Mouse (Mus musculus) forebrain, embryonic 14.5 days (tissue): ENCODE data around the gene Acad10. TPM values are rescaled to one million over a fixed set of nuclear protein-coding genes. Genes with fewer than 3 reads are reported as not detected.
"Not testable (repeated sequence)": the region's sequence is repeated elsewhere in the genome, so short reads cannot be mapped to it uniquely, and the experiment has no call there.

Experiments
- ATAC-seq: fragments of 200-750 bp; cut with Nextera tagmentation; 2 replicates; pipeline ENCODE4 v1.8.0; 2017; ENCODE audit warnings: mild to moderate bottlenecking, moderate library complexity
- DNase-seq: peaks from one replicate; pipeline ENCODE4 v3.0.0-alpha.2; 2015; ENCODE audit warnings: low spot score
- H3K27ac ChIP-seq: fragments of 300-500 bp; sonication (generic); 2 replicates; pipeline ENCODE4 v1.5.1; 2014; ENCODE audit warnings: low read depth, mild to moderate bottlenecking, control low read depth, low read length, moderate library complexity
- H3K27me3 ChIP-seq: fragments of 300-500 bp; sonication (generic); replicated peaks from 2 replicates; pipeline ENCODE4 v1.6.1; 2014; ENCODE audit warnings: low read length, control low read depth, mixed read lengths; ENCODE audit not compliant: control insufficient read depth, insufficient read depth
- H3K36me3 ChIP-seq: fragments of 300-500 bp; sonication (generic); 2 replicates; pipeline ENCODE4 v1.6.1; 2014; ENCODE audit warnings: low read length, control low read depth; ENCODE audit not compliant: control insufficient read depth, insufficient read depth
- H3K4me1 ChIP-seq: fragments of 300-500 bp; sonication (generic); 2 replicates; pipeline ENCODE4 v1.6.1; 2014; ENCODE audit warnings: antibody characterized with exemption, low read length, control low read depth; ENCODE audit not compliant: control insufficient read depth, insufficient read depth
- H3K4me2 ChIP-seq: fragments of 300-500 bp; sonication (generic); 2 replicates; pipeline ENCODE4 v1.6.1; 2014; ENCODE audit warnings: mild to moderate bottlenecking, control low read depth, low read length
- H3K4me3 ChIP-seq: fragments of 300-500 bp; sonication (generic); 2 replicates; pipeline ENCODE4 v1.5.1; 2014; ENCODE audit warnings: low read depth, low read length, control low read depth
- H3K9ac ChIP-seq: fragments of 300-500 bp; sonication (generic); 2 replicates; pipeline ENCODE4 v1.6.1; 2014; ENCODE audit warnings: mild to moderate bottlenecking, low read length, control low read depth, moderate library complexity
- H3K9me3 ChIP-seq: fragments of 300-500 bp; sonication (generic); replicated peaks from 2 replicates; pipeline ENCODE4 v1.6.1; 2016; ENCODE audit warnings: low read length, control low read depth, mixed read lengths; ENCODE audit not compliant: control insufficient read depth
- WGBS: fragments of 180-500 bp; shearing (Covaris S2); extraction: QIAGEN DNeasy Blood & Tissue Kit; methylation state at CpG from one replicate; pipeline ENCODE4 v1.1.7; 2014; 5-methylcytosine and 5-hydroxymethylcytosine counted together
- polyA plus RNA-seq: library from polyadenylated mRNA; unstranded; fragments of >200 nt; fragmentation: Nextera tagmentation; extraction: Ambion mirVana; gene quantifications from 2 replicates; pipeline ENCODE4 v1.2.1, GENCODE M21; 2014

Gene Acad10
- polyA plus RNA-seq, 1 experiment from 2014 or later = 1.1 TPM

DNA sequence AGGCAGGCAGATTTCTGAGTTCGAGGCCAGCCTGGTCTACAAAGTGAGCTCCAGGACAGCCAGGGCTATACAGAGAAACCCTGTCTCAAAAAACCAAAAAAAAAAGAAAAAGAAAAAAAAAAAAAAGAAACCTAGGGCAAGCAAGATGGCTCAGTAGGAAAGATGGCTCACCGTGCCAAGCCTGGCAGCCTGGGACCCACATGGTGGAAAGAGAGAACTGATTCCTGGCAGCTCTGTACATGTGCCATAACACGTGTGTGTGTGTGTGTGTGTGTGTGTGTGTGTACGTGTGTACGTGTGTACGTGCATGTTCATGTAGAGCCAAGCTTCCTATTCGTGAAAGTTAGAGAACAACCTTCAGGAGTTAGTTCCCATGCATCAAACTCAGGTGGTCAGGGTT is 31.1 kb upstream of the Acad10 start:
- ATAC-seq = peak; percentile 32; the same call in 1 of the 2 replicates
- not testable (repeated sequence) for H3K27ac ChIP-seq, H3K27me3 ChIP-seq, H3K4me3 ChIP-seq, H3K4me2 ChIP-seq, H3K4me1 ChIP-seq, H3K9me3 ChIP-seq, H3K9ac ChIP-seq
- DNase-seq = peak; percentile 77
- peaks cover 12% of the 10 kb centered on the region for H3K36me3 ChIP-seq
- WGBS = 79% methylated on average over 7 of the region's 7 CpGs

DNA sequence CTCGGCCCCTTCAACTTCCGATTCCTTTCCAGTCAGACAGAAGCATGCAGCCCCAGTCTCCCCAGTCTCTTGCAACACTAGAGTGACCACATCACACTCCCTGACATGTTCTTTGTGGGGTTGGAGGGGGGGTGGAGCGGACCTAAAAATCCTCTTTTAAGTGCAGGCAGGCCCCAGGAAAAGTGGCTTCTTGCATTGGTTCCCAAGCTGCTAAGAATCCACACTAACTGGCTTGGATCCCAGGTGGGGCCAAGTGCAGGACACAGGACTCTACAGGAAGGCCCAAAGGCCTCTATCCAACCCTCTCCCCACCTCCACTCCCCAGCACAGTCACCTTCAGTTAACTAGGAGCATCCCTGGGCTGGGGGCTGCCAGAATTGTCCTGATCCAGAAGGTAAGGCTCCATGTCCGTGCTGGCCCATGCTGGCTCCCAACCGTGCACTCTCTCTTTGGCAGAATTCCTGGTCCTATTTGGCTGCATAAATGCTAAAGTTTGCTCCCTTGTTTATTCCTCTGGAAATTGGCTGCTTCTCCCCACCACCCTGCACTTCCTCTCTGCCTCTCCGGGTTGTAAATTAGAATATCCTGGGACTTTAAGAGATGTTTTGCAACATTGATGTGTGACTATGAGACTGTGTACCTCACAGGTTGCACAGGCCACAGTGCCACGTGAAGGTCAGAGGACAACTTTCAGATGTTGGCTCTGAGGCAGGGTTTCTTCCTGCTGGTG is 30.3 kb upstream of the Acad10 start:
- no peaks in the 10 kb centered on the region for H3K4me1 ChIP-seq
- H3K4me2 ChIP-seq = no peak overlapping the region
- H3K27me3 ChIP-seq = no peaks in the 10 kb centered on the region
- no peak overlapping the region for H3K9ac ChIP-seq
- no peaks in the 10 kb centered on the region for H3K9me3 ChIP-seq
- WGBS = 74% methylated on average over 7 of the region's 7 CpGs
- H3K4me3 ChIP-seq = no peak overlapping the region
- peak; percentile 20 for DNase-seq
- peaks cover 20% of the 10 kb centered on the region for H3K36me3 ChIP-seq
- peak overlapping the region; percentile 39; the same call in 1 of the 2 replicates for H3K27ac ChIP-seq
- no peak for ATAC-seq

DNA sequence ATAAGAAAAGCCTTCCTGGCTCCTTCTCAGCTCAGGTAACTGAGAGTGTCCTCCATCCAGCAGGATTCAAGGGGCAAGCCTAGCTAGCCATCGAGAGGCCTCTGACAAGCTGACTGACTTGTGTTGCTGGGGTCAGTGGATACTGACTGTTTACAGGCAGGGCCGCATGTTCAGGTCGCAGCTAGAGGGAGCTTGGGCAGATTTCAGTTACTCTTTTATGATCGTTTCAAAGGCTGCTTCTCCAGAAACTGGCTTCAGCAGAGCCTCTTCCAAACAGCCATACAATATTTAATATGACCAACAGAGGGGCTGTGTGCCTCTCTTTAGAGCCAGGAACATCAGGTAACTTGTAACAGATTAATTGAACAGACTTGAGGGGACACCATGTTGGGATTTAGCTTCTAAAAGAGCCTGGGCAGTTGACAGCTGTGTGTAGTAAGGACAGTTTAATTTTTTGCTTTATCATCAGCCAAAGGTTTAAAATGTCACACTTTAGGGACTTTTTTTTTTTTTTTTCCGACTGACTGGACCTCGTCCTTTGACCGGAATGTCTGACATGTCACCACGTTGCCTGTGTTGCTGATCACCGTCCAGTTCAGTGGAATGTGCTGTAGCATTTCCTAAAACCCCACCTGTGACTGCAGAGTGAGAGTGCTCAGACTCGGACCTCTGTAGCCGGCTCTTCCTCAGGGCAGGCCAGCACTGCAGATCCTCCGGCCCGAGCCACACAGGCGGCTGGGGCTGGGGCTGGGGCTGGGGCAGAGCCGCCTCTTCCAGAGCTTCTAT is 26.0 kb upstream of the Acad10 start:
- H3K27me3 ChIP-seq = no peaks in the 10 kb centered on the region
- no peak for ATAC-seq
- H3K36me3 ChIP-seq = peaks cover 62% of the 10 kb centered on the region

DNA sequence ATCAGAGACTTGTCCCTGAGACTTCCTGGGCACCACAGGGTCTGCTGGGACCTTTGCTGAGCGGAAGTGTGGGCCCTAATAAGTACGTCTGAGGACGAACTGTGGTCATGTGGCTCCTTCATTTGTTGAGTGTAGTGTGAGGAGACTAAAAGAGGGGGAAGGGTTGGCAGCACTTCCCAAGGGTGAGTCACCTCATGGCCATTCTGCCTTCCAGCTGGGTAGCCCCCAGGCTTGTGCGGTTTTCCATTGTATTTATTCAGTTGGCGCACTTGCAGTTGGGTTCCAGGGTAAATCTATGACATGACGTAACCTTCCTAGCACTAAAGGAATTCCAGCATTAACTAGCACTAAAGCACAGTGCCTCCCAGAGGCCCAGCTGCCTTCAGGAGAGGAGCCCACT is 25.2 kb upstream of the Acad10 start:
- WGBS = 80% methylated on average over 6 of the region's 6 CpGs
- no peak for ATAC-seq
- H3K27me3 ChIP-seq = no peaks in the 10 kb centered on the region
- H3K4me3 ChIP-seq = no peak overlapping the region
- peak; percentile 14 for DNase-seq
- H3K9me3 ChIP-seq = no peaks in the 10 kb centered on the region
- H3K27ac ChIP-seq = no peak overlapping the region
- H3K4me1 ChIP-seq = no peaks in the 10 kb centered on the region
- peaks cover 70% of the 10 kb centered on the region for H3K36me3 ChIP-seq
- no peak overlapping the region for H3K9ac ChIP-seq
- no peak overlapping the region for H3K4me2 ChIP-seq

More for the DNA sequence above, 26.0 kb upstream of the Acad10 start:
- no peak for DNase-seq
- Histone ChIP-seq H3K4me1 (no peaks in the 10 kb centered on the region), H3K9me3 (no peaks in the 10 kb centered on the region), H3K9ac (no peak overlapping the region), H3K27ac (no peak overlapping the region), H3K4me3 (no peak overlapping the region), H3K4me2 (no peak overlapping the region)
- WGBS = 83% methylated on average over 15 of the region's 15 CpGs

DNA sequence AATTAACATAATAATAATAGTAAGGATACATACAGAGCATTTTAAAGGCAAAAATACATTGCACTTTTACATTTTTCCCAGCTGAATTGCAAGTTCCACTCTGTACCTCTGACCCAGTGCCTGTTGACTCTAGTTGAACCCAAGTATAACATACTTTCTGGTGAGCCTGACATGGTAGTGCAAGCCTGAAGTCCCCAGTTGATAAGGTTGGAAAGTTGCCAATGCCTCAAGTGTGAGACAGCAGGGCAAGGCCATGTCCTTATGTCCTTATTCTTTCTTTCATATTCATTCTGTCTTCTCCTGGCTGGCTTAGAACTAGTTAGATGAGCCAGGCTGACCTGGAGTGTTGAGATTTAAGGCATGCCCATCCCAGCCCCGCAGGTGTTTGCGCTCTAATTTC is 21.9 kb upstream of the Acad10 start:
- H3K4me2 ChIP-seq = no peak overlapping the region
- no peak overlapping the region for H3K4me3 ChIP-seq
- no peaks in the 10 kb centered on the region for H3K4me1 ChIP-seq
- peaks cover 99% of the 10 kb centered on the region for H3K36me3 ChIP-seq
- no peaks in the 10 kb centered on the region for H3K27me3 ChIP-seq
- no peak overlapping the region for H3K9ac ChIP-seq
- 95% methylated on average over 2 of the region's 2 CpGs for WGBS
- H3K27ac ChIP-seq = no peak overlapping the region
- no peaks in the 10 kb centered on the region for H3K9me3 ChIP-seq
- ATAC-seq (no peak), DNase-seq (no peak)

DNA sequence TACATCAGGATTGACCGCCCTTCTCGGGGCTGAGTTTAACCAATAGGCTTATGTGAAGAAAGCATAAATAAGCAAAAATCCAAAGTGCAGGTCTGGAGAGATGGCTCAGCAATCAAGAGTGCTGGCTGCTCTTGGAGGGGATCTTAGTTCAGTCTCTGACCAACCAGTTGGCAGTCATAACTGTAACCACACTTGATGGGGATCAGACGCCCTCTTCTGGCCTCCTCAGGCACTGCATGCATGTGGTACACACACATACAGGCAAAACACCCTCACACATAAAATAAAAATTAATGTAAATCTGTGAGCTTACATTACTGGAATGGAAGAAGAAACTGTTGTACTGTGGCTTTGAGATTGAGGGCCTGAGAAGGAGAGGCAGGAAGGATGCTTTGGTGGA is 10.1 kb upstream of the Acad10 start:
- ATAC-seq (no peak), DNase-seq (no peak)
- H3K9ac ChIP-seq = no peak overlapping the region
- no peak overlapping the region for H3K4me2 ChIP-seq
- no peaks in the 10 kb centered on the region for H3K27me3 ChIP-seq
- WGBS = 79% methylated on average over 3 of the region's 3 CpGs
- no peaks in the 10 kb centered on the region for H3K9me3 ChIP-seq
- peaks cover 68% of the 10 kb centered on the region for H3K36me3 ChIP-seq
- no peaks in the 10 kb centered on the region for H3K4me1 ChIP-seq
- H3K4me3 ChIP-seq = no peak overlapping the region
- no peak overlapping the region for H3K27ac ChIP-seq

DNA sequence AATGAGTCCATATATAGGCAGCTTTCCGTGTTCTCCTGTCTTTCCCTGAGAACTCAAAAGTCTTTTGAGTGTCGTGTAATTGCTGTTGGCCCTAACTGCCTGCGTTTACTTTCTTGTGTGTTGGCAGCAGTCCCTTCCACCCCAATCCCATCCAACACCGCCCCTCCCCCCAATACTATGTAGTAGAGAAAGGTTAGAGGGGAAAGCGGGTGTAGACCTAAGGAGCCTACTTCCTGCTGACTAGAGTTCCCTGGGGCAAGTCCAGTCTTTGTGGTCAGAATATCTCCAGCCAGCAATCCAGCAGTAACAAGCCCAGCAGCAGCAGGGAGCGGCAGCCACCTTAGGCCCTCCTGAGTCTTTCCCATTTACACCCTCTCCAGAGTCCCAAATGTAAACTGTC is 8.1 kb upstream of the Acad10 start:
- Histone ChIP-seq H3K36me3 (peaks cover 70% of the 10 kb centered on the region), H3K4me1 (no peaks in the 10 kb centered on the region), H3K4me2 (no peak overlapping the region), H3K27me3 (no peaks in the 10 kb centered on the region), H3K9ac (no peak overlapping the region), H3K4me3 (no peak overlapping the region), H3K27ac (no peak overlapping the region), H3K9me3 (no peaks in the 10 kb centered on the region)
- ATAC-seq = no peak
- DNase-seq = no peak
- 76% methylated on average over 6 of the region's 6 CpGs for WGBS

DNA sequence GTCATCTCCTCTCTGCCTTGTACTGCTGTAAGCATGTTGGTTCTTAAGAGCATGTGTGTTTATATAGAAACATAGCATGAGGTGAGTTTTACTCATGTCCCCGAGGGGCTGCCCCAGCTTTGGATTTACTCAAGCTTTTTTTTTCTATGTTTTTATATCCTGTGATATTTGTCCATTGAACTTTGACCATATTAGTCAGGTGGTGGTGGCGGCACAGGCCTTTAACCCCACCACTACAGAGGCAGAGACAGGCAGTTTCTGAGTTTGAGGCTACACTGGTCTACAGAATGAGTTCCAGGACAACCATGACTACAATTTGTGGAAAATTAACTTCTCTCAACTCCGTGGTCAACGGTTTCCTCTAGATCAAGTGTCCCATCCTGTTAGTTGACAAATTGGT is 6.8 kb upstream of the Acad10 start:
- no peak overlapping the region for H3K27ac ChIP-seq
- 93% methylated on average over 4 of the region's 4 CpGs for WGBS
- ATAC-seq (no peak), DNase-seq (no peak)
- H3K4me2 ChIP-seq = no peak overlapping the region
- peaks cover 70% of the 10 kb centered on the region for H3K36me3 ChIP-seq
- H3K4me3 ChIP-seq = no peak overlapping the region
- H3K4me1 ChIP-seq = no peaks in the 10 kb centered on the region
- no peaks in the 10 kb centered on the region for H3K27me3 ChIP-seq
- H3K9ac ChIP-seq = no peak overlapping the region
- H3K9me3 ChIP-seq = no peaks in the 10 kb centered on the region

DNA sequence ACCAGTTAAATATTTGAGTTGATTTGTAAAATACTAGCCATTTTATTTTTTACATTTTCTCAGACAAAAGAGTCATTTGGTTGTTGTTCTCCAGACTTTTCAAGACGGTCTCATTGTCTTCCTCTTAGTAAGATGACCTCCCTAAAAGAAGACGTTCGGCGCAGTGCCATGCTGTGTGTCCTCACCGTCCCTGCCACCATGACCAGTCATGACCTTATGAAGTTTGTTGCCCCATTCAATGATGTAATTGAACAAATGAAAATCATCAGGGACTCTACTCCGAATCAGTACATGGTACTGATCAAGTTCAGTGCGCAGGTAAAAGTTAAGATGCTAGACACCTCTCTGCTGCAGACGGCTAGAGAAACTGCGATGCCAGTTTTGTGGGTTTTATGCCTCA is 4.7 kb upstream of the Acad10 start:
- no peaks in the 10 kb centered on the region for H3K27me3 ChIP-seq
- 93% methylated on average over 9 of the region's 9 CpGs for WGBS

More for the DNA sequence above, 4.7 kb upstream of the Acad10 start:
- ATAC-seq (no peak), DNase-seq (no peak)
- H3K4me3 ChIP-seq = no peak overlapping the region
- peaks cover 6% of the 10 kb centered on the region for H3K4me1 ChIP-seq
- H3K9me3 ChIP-seq = no peaks in the 10 kb centered on the region
- peaks cover 61% of the 10 kb centered on the region for H3K36me3 ChIP-seq
- H3K4me2 ChIP-seq = no peak overlapping the region
- H3K9ac ChIP-seq = no peak overlapping the region
- H3K27ac ChIP-seq = no peak overlapping the region
